Mouse (Mus musculus) cerebellum, adult 9-10 months (tissue): ENCODE measurements at regions not wholly inside any gene's neighbourhood (a gene's known extent, or its start where the extent isn't known, plus 50 kb on each side); places are given as distances from the start of the nearest gene placed in this dataset.

Experiments
- DNase-seq: peaks from one replicate; pipeline ENCODE4 v3.0.0; 2022

DNA sequence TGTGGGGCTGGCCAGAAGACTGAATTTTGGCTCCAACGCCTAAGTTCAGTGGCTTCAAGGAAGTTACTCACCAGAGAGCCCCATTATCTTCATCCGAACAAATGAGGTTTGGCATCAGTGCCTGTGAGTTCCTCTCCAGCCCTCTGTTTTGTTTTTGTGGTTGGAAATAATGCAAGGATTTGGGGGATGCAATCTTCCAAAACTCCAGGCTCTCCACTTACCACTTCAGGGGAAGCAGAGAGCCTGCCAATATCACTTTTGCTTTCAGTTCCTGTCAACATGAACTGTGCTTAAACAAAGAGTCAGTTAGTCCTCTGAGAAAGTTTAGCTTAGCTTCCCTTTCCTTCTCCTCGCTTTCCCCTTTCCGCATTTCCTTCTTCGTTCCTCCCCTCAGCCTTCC, 189.4 kb upstream of the Hmga2 start:
- DNase-seq, result no peak

DNA sequence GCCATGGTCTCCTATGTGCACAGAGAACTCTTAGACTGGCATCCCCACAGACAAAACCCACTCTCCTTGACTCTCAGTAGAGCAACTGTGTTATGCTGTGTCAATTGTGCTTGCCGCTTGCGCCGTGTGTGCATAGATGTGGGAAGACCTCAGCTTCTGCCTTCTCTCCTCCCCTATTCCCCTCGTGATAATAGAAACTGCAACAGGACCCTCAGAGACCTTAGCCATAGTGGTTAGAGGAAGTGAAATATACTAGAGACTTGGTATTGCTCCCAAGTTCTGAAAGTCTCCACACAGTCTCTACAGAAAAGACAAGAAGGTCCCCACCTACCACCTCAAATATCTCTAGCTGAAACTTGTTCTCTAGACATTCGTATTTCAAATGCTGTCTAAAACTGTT, 188.2 kb upstream of the Hmga2 start:
- no peak for DNase-seq

DNA sequence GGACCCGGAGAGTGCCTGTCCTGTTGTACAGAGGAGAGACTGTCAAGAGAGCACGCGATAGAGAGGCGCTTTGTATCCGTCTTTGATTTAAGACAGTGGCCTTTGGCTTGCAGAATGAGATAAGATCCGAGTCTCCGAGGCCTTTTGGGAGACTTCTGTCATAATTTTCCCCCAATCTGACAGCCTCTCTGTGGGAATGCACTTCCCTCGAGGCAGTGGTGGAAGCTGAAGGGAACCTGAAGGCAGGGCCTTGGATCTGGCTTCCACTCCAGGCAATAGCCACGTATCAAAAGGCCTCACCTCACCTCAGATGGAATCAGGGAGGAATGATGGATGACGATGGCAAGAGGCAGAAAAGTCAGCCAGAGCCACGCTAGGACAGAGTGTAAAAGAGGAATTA, 187.1 kb upstream of the Hmga2 start:
- no peak for DNase-seq

DNA sequence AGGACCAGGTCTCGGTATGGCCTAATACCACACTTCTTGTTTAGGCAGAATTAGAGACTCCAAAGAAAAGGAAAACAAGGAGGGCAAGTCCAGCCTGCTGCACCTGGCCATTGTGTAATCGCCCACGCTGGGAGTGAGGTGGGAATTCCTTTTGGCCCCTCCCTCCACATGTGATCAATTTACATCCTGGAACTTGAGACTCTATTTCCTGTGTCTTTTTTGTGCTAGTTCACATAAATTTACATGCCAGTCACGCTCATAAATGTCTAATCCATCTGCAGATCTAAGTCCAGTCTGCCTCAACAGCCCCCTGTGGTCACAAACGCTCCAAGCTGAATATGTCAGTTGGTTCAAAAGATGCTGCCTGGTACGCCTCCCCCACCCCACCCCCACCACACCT, 184.2 kb upstream of the Hmga2 start:
- no peak for DNase-seq

DNA sequence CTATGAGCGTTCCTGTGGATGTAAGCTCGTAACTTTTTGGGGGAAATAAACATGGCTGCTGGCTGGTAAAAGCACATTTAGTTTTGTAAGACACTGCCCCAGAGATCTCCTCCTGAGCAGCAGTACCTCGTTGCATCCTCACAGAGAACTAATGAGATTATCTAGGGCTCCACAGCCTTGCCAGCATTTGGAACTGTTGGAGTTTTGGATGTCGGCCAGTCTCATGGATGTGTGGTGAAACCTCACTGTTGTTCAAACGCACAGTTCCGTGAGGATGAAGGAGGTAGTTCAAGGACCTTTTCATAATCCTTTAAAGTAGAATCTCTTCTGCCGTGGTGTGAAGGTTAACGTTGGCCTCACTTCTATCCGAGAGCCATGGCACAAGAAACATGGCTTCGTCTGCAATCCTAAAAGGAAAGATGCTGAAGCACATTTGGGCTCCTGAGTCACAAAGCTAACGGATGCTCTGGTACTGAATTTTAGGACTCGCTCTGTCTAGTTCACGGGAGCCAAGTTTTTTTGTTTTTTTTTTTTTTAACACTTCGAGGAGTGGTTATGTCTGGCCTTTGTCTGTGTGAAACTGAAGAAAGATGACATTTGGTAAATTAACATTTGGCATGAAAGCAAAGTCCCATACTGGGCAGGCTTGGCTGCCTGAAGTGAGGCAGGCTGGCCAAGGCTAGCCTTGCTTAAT, 179.1 kb upstream of the Hmga2 start:
- DNase-seq, result peak; percentile 68

DNA sequence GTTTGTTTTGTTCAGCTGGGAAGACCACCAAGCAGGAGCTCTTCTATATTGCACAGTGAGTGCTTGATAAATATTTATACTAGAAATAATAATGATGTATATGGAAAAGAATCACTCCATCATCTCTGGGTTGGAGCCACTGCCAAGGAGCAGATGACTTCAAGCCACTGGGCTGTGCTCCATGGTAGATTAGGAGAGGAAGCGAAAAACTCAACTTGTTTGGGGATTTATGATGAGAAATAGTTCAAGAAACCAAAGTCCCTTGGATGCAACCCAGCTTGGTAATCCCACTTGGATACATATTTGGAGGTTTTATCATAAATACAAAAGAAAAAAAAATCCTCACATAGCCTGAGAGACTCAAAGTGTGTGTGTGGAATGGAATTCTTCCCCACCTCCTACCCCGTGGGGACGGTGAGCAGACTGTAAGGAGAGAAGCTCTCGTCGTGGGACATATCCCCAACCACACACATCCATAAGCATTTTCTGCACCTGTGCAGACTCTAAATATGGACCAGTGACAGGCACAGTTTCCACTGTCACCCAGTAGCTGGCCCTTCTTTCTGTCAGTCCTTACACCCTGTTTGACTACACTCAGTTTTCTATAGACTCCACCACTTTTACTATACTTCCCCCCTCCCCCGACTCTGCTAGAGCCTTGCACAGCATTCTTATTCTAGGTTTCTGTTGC, 176.4 kb upstream of the Hmga2 start:
- no peak for DNase-seq

DNA sequence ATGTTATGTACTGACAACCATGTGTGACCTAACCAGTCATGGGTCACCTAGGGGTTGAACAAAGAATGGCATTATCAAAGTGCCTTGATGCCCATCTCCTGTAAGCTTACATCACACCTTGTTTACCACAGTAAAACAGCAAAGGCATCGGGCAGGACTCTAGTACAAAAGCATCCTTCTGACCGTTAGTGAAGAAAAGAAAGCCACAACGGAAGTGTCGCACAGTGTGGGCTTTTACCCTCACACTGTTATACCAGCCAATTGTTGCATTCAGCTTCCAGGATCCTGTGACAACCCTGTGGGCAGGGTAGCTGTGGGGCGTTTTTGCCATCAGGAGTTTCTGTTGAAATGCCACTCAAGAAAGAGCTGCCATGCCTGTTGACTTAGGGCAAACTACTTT, 175.6 kb upstream of the Hmga2 start:
- DNase-seq, result no peak

DNA sequence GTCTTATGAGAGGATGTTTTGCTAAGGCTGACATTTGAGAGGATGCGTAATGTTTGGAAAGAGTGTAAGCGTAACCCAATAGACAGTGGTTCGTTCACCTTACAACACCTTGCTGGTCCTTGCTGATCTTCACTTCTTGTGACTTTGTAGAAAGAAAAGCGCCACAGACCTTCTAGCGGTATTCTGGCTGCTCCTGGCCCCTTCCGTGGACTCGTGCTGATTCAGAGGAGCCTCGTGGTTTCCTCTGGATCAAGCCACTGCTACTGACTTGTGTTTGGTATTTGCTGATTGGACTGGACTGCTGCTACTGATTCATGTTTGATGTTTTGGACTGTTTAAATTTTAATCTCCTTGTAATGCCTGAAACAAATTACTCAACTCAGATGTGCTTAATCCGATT, 174.1 kb upstream of the Hmga2 start:
- no peak for DNase-seq

DNA sequence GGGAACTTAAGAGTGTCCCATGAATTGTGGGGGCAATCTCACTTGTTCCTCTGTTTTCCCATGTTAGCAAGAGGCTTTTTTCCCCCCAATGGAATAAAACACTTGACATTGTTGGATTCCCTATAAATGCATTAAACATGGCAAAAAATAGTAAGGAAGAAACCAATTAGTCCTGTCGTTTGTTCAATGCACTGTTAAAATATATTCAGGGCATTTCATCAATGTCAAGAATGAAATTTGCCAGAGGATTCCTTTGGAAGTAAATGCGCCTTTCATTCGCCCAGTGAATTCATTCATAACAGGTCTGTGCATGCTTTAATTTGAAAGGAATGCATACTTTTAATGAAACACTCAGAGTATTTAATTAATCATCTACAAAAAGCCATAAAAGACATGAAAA, 172.5 kb upstream of the Hmga2 start:
- no peak for DNase-seq

DNA sequence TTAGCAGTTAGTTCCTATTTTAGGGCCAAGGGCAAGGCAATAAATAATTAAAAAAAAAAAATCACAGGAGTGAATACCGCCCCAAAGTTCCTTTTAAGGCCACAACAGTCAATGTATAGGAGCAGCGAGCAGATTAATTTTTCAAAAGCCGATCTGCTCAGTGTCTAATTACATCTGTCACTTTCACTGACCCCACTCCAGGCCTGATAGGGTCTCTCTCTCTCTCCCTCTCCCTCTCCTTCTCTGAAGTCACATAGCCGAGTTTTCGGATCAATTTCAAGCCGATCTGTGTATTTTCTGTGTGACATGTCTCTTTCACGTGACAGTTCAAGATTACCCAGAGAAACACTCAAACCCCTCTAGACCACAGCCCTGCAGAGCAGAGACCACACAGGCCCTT, 171.8 kb upstream of the Hmga2 start:
- no peak for DNase-seq

DNA sequence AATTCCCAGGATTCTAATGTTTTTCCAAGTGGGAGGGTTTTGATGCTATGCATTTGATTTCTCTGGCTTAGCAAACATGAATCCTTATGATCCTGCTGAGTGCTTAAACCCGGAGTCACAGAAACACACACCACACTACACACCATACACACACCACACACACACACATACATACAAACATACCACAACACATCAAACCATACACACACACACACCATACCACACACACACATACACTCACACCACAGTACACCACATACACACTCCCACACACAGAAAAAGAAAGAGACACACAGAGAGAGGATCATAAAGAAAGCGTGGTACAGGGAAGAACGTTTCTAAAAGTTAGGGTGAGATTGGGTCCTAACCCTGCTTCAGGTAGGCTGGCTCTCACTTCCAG, 171.1 kb upstream of the Hmga2 start:
- DNase-seq, result no peak

DNA sequence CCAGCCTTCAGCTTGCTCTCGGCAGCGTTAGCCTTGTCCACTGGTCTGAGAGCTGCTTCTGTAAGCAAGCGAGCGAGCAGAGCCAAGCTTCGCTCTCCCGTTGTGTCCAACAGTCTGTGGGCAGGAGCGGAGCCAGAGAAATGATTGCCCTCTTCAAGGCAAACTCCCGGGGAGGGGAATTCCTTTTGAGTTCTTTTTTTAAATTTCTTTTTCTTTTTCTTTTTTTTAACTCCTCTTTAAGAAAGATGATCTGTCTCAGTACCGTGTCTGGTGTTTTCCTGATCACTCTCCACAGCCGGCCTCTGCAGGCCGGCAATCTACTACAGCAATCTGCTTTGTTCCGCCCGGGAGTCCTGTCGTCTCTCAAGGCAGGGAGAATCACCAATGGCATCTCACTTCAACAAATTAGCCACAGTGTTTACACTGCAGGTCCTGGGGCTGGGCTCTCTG, 170.6 kb upstream of the Hmga2 start:
- DNase-seq, result peak; percentile 22

DNA sequence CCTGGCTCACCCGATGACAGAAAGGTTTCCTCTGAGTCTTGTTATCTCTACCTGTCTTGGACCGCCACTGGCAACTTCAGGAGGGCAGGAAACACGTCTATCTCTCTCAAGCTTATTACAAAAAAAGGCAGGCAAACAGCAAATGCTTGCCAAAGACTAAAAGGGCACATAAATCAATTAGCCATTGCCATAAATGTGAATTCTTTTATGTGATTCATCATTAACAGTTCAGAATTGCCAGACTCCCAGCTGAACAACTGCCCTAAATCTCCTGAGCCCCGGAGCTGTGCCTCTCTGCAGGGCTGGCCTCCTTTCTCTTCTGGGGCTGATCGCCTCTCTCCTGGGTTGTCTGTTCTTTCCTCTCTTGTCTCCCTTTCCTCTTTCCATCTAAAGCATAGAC, 164.6 kb upstream of the Hmga2 start:
- no peak for DNase-seq

DNA sequence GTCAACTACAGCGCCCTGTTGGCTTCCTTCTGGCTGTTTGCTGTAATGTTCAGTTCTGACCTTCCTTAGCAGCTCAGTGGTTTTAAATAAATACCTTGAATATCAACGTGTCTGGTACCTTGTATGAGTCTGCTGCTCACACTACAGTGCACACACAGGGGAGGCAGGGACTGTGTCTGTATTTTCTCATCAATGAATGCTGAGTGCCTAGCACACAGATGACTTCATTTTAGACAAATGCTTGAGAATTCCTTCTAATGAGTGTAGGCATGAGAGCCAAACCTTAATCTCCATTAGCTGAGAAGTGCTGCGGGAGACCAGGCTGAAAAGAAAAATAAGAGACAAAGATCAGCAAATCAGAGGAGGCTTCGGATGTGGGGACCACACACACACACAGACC, 162.0 kb upstream of the Hmga2 start:
- no peak for DNase-seq

DNA sequence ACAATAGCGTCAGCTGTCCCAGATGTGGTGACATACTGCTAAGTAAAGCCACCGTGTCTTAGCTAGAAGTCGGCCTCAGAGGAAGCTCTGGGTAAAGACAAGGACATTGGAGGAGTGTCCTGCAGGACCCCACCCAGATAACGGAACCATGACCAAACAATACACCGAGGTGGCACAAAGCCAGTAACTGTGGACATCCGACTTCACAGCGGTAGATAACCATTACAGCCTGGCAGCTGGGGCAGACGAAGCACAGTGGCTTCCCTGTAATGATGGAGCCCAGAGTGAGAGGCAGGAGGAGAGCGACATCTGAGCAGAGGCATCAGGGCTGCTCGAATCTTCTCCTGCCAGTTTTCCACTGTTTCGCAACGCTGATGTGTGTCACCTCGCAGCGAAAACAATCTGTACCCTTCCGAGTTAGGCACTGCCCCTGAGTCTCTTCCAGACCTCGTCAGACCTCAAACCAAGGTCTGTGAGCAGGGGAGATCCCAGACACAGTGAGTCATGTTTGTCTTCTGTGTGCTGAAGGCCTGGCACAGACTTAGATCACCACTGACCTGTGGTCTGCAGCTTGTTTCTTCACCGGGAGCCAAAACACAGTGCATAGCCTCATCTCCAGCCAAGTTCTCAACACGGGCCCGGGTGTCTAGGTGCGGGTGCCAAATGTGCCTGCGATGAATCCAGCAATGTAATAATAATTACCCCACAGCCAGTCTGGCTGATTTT, 159.7 kb upstream of the Hmga2 start:
- peak; percentile 70 for DNase-seq

DNA sequence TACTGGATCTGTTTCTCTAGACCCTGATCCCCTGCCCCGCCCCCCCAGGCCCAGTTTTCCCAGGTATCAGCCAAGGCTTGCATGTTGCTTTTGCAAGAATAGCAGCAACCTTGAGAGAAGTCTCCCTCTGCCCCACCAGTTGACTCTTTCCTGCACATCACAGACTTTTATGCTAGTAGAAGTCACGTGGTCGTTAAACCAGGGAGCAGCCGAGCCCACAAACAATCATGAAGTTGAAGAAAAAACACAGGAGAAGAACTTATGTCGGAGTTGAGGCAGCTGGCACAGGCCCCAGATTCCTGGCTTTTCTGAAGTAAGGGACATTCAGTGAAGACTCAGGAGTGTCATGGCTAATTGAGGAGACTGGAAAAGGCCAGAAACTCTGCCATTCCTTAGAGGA, 158.9 kb upstream of the Hmga2 start:
- no peak for DNase-seq

DNA sequence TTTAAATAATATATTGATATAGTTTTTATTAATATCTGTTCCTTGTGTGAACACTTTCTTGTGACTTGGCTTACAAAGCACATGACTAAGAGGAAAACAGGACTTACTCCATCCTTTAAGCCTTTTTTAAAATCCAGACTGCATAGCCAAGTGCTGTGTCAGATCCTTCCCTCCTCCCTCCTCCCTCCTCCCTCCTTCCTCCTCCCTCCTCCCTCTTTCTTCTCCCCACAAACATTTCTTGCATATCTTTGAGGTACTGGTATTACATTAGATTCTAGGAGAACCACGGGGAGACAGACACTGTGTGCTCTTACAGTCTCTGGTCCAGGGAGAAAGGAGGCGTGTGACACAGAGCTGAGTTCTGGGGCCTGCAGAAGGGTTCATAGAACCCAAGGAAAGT, 155.8 kb upstream of the Hmga2 start:
- DNase-seq, result no peak

DNA sequence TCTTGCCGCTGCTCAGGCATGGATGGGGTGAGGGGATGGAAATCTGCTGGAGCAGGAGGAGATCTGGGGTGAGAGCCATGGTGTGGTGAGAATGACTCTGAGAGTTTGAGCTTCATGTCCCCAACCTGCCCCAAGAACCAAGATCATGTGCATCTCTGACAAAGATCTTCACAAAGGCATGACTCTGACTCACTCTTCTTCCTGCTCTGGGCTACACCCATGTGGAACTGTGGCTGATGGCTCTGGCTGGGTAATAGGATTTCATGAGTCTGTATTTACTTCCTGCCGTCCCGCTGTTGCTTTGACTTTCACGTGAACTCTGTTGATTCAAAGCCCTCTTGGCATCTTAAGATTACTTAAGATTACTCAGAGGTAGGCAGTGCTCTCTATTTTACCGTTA, 151.8 kb upstream of the Hmga2 start:
- DNase-seq, result no peak

DNA sequence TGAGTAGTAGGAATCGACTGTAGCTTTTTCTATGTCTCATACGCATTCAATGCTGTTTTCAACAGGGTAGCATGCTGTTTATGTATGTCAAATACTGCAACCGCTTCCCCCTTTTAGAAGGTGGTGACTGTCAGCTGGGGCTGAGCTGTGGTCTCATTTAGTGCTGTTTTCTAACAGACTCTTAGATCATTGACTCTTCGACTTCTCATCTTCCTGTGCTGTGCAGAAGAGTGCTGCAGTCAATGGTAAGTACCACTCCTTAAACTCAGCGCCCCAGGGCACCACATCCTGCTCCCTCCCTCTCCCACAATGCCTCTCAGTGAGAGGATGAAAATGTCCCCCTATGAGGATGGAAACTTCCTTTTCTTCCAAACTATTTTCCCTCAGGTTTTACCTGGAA, 149.2 kb upstream of the Hmga2 start:
- no peak for DNase-seq

DNA sequence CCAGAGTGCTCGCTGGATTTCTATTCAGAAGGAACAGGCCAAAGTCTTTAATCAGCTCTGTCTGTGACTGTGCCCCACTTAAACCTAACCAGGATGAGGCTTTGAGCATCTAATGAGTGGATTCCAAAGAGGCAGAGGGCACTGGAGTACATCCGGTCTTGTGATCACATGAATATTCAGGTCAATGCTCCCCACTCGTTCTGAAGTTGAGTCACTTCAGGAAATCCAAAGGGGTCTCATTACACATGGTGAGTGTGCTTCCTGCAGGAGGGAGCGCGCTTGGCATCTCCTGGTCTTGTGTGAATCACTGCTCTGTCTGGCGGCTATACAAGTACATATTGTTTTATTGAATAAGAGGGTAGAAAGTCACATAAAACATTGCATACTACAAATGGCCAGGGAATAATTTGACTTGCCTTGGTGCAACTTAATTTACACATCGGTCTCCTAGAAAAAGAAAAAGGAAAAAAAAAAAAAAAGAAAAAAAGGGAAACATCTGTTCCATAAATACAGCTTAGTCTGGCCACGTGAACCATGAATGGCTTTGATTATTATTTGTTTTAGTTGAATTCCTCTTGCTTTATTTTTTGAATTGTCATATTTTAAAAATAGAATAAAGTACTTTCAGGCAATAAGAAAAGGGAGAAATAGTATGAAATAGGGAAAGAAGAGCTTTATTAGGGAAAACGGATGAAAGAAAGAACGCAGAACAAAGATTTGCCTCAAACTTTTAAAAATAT, 148.1 kb upstream of the Hmga2 start:
- DNase-seq, result no peak

DNA sequence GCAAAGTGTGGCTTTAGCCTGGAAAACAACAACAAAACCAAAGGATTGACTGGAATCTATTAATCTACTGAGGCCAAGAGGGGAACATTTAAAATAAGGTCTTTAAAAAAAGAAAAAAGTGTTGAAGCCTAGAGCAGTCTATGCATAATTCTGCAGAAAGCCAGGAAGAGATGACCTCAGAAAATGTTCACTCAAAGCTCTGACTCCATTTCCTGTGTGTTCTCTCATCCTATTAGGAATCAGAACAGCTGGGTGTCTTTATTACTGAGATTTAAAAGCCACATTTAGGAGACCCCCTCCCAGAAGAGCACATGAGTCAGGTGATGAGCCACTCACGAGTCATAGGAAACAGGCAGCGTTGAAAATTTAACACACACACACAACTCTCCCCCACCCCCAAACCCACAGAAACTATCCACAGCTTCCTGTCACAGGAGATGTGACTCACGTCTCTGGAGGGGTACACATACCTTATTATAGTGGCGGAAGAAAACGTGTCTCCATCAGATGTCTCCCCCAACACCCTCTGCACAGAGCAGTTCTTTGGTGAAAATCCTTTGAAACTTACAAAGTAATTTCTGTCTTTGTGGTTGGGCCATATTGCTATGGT, 140.2 kb upstream of the Hmga2 start:
- no peak for DNase-seq

DNA sequence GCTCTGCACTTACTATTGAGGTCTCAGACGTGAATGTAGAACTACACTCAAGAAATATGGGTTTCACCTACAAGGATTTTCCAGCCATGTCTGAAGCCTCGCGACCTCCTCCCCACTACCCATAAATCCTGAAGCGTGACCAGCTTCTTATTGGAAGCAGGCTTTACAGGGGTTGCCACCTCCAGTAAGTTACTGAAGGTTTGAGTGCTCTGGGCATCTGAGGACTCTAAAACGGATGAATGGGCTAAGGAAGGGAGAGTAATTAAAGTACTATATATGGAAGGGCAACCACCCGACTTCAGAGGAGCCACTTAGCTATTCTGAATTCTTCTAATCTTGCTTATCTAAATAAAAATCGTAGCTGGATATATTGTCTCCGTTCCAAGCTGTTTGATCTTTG, 136.1 kb upstream of the Hmga2 start:
- DNase-seq, result no peak

DNA sequence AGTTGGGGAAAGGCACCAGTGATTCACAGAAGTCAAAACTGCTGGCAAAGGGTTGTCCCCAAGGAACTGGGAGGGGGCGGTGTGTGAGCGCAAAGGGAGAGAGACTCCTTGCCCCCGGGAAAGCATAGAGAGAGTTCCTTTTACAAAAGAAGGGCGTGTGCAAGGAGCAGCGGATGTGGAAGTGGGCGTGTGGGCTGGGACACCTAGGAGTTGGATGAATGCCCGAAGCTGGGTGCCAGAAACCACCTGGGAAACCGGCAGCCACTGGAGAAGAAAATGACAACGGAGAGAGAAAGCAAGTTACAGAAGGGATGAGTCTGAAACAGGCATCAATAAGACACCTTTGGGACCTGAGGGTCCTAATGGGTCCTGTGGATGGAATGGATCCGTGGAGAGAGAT, 133.8 kb upstream of the Hmga2 start:
- DNase-seq, result no peak
